Comparison of ENCODE assay signal across 24 mouse cellular contexts in the genomic region with DNA sequence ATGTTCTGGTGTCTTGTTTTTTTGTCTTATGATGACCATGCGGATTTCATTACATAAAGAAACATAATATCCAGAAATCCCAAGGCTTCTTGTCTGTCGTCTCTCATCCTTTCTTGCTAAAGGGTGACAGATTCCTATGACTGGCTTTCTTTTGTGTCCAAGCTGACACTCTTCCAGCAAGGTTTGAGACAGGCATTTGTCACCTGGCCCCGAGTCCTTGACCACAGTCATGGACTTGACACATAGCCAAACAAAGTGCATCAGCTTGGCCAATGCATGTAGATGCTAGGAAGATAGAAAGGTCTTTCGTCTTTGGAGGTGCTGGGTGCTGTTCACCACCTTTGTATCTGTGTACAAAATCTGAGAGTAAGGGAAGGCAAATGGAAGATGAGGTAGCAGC.
"Had no signal": no experiment of that assay in that cellular context is flagged by ENCODE, and none has a peak within 500 bp of the region (broad histone marks: within the 10 kb centered on the region; RNA-seq: fewer than 3 reads in every experiment).

No protein-coding gene starts in this region.

- H3K9ac ChIP-seq: heart, embryonic 12.5 days; hindbrain, embryonic 13.5 days; hindbrain, embryonic 15.5 days; kidney, embryonic 15.5 days; limb, embryonic 13.5 days; limb, embryonic 15.5 days; liver, embryonic 12.5 days; liver, embryonic 14.5 days had no signal

- H3K4me3 ChIP-seq: heart, embryonic 10.5 days; heart, embryonic 12.5 days; hindbrain, embryonic 13.5 days; hindbrain, embryonic 15.5 days; kidney, embryonic 15.5 days; limb, embryonic 13.5 days; limb, embryonic 15.5 days; liver, embryonic 12.5 days had no signal

- H3K27ac ChIP-seq: heart, embryonic 10.5 days; hindbrain, embryonic 13.5 days; hindbrain, embryonic 15.5 days; hindbrain, postnatal 0 days; kidney, embryonic 15.5 days; kidney, postnatal 0 days; limb, embryonic 13.5 days; limb, embryonic 15.5 days; liver, embryonic 12.5 days; liver, embryonic 14.5 days had no signal

- H3K4me1 ChIP-seq: heart, embryonic 10.5 days; hindbrain, embryonic 13.5 days; hindbrain, embryonic 15.5 days; limb, embryonic 13.5 days; limb, embryonic 15.5 days; liver, embryonic 12.5 days had no signal

- DNase-seq: gastrocnemius, postnatal 14 days; gastrocnemius, postnatal 36 days; heart, adult 18-20 months; heart, postnatal 10 days; kidney, adult 11 months; kidney, adult 2 months; kidney, adult 9 months; kidney, postnatal 14 days; kidney, postnatal 36 days; layer of hippocampus, adult 9-11 months; layer of hippocampus, postnatal 36 days; left cerebral cortex, postnatal 4 days had no signal

- H3K27me3 ChIP-seq: heart, embryonic 12.5 days; hindbrain, embryonic 13.5 days; hindbrain, embryonic 15.5 days; kidney, embryonic 15.5 days; limb, embryonic 13.5 days; limb, embryonic 15.5 days; liver, embryonic 12.5 days had no signal

- ATAC-seq: hindbrain, postnatal 0 days; intestine, embryonic 16.5 days; liver, embryonic 12.5 days had no signal

- H3K4me2 ChIP-seq: heart, embryonic 12.5 days; hindbrain, embryonic 13.5 days; hindbrain, embryonic 15.5 days; kidney, embryonic 15.5 days; limb, embryonic 13.5 days; limb, embryonic 15.5 days; liver, embryonic 12.5 days had no signal

- H3K9me3 ChIP-seq: heart, embryonic 10.5 days; heart, embryonic 12.5 days; hindbrain, embryonic 13.5 days; hindbrain, embryonic 15.5 days; kidney, embryonic 15.5 days; limb, embryonic 13.5 days; limb, embryonic 15.5 days; liver, embryonic 12.5 days had no signal

- H3K36me3 ChIP-seq: heart, embryonic 10.5 days; heart, embryonic 12.5 days; hindbrain, embryonic 13.5 days; hindbrain, embryonic 15.5 days; kidney, embryonic 15.5 days; limb, embryonic 13.5 days; limb, embryonic 15.5 days; liver, embryonic 12.5 days had no signal
